Mouse (Mus musculus) lung, postnatal 0 days (tissue): ENCODE measurements around the gene Cipc. TPM values are rescaled to one million over a fixed set of nuclear protein-coding genes. Genes with fewer than 3 reads are reported as not detected.

Experiments
- ATAC-seq: fragments of 200-750 bp; cut with Nextera tagmentation; 2 replicates; pipeline ENCODE4 v1.8.0; 2017; ENCODE audit warnings: moderate library complexity
- DNase-seq: peaks from one replicate; pipeline ENCODE4 v3.0.0-alpha.2; 2016; ENCODE audit warnings: low spot score
- H3K27ac ChIP-seq: fragments of 300-500 bp; sonication (generic); 2 replicates; pipeline ENCODE4 v1.5.1; 2014; ENCODE audit warnings: antibody characterized with exemption, mild to moderate bottlenecking, low read length, mixed read lengths
- H3K27me3 ChIP-seq: fragments of 300-500 bp; sonication (generic); replicated peaks from 2 replicates; pipeline ENCODE4 v1.6.1; 2014; ENCODE audit warnings: low read length, mixed read lengths; ENCODE audit not compliant: insufficient read depth
- H3K36me3 ChIP-seq: fragments of 300-500 bp; sonication (generic); 2 replicates; pipeline ENCODE4 v1.6.1; 2014; ENCODE audit warnings: low read length, mixed read lengths; ENCODE audit not compliant: insufficient read depth
- H3K4me1 ChIP-seq: fragments of 300-500 bp; sonication (generic); 2 replicates; pipeline ENCODE4 v1.6.1; 2014; ENCODE audit warnings: antibody characterized with exemption, low read depth, low read length, mixed read lengths; ENCODE audit not compliant: insufficient read depth
- H3K4me2 ChIP-seq: fragments of 300-500 bp; sonication (generic); replicated peaks from 2 replicates; pipeline ENCODE4 v1.6.1; 2014; ENCODE audit warnings: low read depth, mild to moderate bottlenecking, low read length, moderate library complexity, mixed read lengths
- H3K4me3 ChIP-seq: fragments of 300-500 bp; sonication (generic); 2 replicates; pipeline ENCODE4 v1.5.1; 2014; ENCODE audit warnings: low read depth, low read length
- H3K9ac ChIP-seq: fragments of 300-500 bp; sonication (generic); replicated peaks from 2 replicates; pipeline ENCODE4 v1.6.1; 2014; ENCODE audit warnings: low read depth, mild to moderate bottlenecking
- H3K9me3 ChIP-seq: fragments of 300-500 bp; sonication (generic); 2 replicates; pipeline ENCODE4 v1.6.1; 2016; ENCODE audit warnings: low read length, mixed read lengths
- CTCF ChIP-seq: IDR thresholded peaks from 2 replicates; pipeline ENCODE4 v1.5.1; 2016; ENCODE audit warnings: antibody characterized with exemption, mild to moderate bottlenecking
- EP300 ChIP-seq: IDR thresholded peaks from 2 replicates; pipeline ENCODE4 v1.6.1; 2016; ENCODE audit warnings: antibody characterized with exemption, mild to moderate bottlenecking, control low read depth
- WGBS: fragments of 180-500 bp; shearing (Covaris S2); extraction: QIAGEN DNeasy Blood & Tissue Kit; methylation state at CpG from one replicate; pipeline ENCODE4 v1.1.7; 2014; 5-methylcytosine and 5-hydroxymethylcytosine counted together
- polyA plus RNA-seq: library from polyadenylated mRNA; unstranded; fragments of >200 nt; fragmentation: Nextera tagmentation; extraction: Ambion mirVana; gene quantifications from 2 replicates; pipeline ENCODE4 v1.2.1, GENCODE M21; 2015

The Cipc gene
- polyA plus RNA-seq, 1 experiment from 2014 or later: 12.5 TPM

DNA sequence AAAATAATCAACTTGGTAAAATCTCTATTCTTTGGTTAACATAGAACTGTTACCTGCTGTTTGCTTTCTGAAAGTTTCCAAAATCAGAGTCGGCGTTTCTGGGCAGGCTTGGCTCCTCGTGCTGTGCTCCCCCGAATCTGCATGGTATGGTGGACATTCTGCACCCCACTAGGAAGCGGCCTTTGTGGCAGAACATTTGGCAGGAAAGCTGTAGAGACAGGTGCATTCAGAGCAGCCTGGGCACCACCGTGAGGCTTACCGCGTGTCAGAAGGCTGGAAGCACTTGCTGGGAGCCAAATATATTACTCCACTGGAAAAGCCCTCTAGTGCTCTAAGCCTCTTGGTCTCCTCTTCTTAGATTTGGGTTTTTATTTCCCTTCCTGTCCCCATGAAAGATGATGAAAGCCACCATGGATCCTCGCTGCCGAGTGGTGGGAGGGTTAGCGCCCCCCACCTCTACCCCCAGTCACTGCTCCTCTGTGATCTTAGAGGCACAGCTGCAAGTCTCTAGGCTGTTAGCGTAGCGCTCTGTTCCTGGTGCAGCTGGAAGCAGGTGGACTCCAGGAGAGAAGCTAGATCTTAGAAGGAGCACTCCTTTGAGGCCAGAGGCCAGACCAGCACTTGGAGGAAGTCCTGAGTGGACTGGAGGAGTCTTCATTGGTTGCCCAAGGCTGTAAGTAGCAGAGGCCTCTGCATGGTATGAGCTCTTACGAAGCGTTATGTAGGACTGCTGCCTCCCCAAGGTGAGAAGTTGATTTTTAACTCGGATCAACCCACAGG is 17.6 kb downstream of the Cipc start:
- 74% methylated on average over 16 of the region's 16 CpGs for WGBS
- Histone ChIP-seq H3K9me3 (no peaks in the 10 kb centered on the region), H3K36me3 (peaks cover 21% of the 10 kb centered on the region; the same call in 1 of the 2 replicates)

DNA sequence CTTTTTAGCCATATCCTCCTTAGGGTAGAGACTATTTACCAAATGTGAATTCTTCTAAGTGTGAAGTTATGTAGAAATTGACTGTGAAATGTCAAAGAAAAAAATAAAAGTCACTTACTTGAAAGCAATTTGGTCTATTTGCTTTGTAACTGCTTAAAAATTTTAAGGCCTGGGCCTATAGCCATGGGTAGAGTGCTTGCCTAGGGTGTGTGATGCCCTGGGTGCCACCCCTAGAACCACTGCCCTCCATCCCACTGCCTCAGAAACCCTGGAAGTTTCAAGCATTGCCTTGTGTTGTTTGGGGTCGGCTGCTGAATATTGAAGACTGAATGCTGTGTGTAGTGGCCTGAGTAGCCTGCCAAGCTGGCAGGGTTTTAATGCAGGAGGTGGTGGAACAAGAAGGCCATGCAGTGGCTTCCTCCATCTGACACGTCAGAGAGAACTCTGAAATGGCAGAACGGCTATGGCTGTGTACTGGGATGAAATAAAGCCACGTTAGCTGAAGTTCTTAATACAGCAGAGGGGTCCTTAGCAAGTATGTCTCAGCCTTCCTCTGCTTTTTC is 18.5 kb downstream of the Cipc start:
- Histone ChIP-seq H3K9me3 (no peaks in the 10 kb centered on the region), H3K4me1 (0 out of 2 replicates have a peak, but pooled peaks cover 3% of the 10 kb centered on the region), H3K4me3 (no peak overlapping the region), H3K4me2 (no peak overlapping the region), H3K27me3 (no peaks in the 10 kb centered on the region), H3K27ac (peak overlapping the region; percentile 35; the same call in 1 of the 2 replicates), H3K36me3 (peaks cover 13% of the 10 kb centered on the region; the same call in 1 of the 2 replicates), H3K9ac (no peak overlapping the region)
- TF ChIP-seq EP300 (no peak), CTCF (no peak)
- WGBS: 64% methylated on average over 4 of the region's 4 CpGs
- peak; percentile 40 for DNase-seq
- peak; percentile 54 for ATAC-seq

More for the DNA sequence above, 17.6 kb downstream of the Cipc start:
- Histone ChIP-seq H3K4me3 (no peak overlapping the region), H3K27ac (peak overlapping the region; percentile 51), H3K27me3 (no peaks in the 10 kb centered on the region), H3K4me1 (0 out of 2 replicates have a peak, but pooled peaks cover 3% of the 10 kb centered on the region), H3K9ac (no peak overlapping the region), H3K4me2 (no peak overlapping the region)
- ATAC-seq (peak; percentile 87), DNase-seq (peak; percentile 62)
- no peak for TF ChIP-seq CTCF
- TF ChIP-seq EP300: no peak

DNA sequence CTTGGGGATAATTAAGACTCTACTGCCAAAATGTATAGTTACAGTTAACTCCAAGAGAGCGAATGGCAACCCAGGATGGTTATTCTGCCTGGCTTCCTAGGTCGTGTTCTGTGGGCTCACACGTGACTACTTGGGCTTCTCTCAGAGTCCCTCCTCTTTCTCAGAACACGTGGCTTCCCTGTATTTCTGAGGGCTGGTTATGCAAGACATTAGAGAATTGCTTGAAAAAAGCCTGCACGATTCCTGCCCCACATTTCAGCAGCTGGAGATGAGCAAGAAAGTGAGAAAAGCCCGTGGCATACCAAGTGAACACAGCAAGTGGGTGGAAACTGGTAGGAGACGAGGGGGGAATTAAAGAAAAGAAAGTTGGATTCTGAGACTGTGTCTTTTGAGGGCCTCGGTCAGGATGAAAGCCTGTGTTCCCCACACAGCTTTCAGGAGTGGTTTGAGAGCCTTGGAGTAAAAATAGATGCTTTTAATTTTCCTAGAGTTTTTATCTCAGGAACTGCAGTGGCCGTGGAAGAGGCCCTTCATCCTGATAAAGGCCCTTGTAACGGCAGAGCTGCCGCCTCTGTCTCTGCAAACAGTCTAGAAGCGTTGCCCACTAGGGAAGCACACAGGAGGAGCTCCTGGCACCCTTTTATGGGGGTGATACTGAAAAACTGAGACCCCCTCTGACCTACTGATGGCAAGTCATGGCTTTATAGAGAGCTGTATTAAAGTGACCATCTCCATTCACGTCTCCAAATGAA is 21.8 kb downstream of the Cipc start:
- H3K4me1 ChIP-seq: 0 out of 2 replicates have a peak, but pooled peaks cover 7% of the 10 kb centered on the region
- no peak overlapping the region for H3K4me3 ChIP-seq
- peak; percentile 37; the same call in 1 of the 2 replicates for ATAC-seq
- no peak overlapping the region for H3K9ac ChIP-seq
- 40% methylated on average over 13 of the region's 13 CpGs for WGBS
- TF ChIP-seq EP300 (no peak), CTCF (no peak)
- H3K4me2 ChIP-seq: no peak overlapping the region
- no peaks in the 10 kb centered on the region for H3K27me3 ChIP-seq
- peak; percentile 60 for DNase-seq
- no peaks in the 10 kb centered on the region for H3K9me3 ChIP-seq
- H3K27ac ChIP-seq: no peak overlapping the region
- H3K36me3 ChIP-seq: no peaks in the 10 kb centered on the region

DNA sequence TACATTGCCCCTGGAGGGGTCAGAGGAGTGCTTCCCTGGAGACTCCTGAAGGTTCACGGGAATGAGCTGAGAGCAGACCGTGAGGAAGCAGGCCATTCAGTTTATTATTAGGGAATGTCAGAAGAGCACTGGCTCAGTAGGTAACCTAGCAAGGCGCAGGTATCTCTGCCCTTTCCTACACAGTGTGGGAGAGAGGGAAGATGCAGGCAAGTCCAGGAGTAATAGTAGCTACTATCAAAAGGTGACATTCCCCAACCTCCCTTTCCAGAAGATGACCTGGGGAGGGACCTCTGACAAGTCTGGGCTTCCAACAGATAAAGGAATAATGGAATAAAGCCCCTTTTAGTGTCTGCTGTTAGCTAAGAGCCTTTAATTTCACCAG is 22.4 kb downstream of the Cipc start:
- Histone ChIP-seq H3K36me3 (no peaks in the 10 kb centered on the region), H3K9ac (no peak overlapping the region), H3K27ac (no peak overlapping the region), H3K9me3 (no peaks in the 10 kb centered on the region), H3K27me3 (no peaks in the 10 kb centered on the region), H3K4me3 (no peak overlapping the region), H3K4me2 (no peak overlapping the region), H3K4me1 (0 out of 2 replicates have a peak, but pooled peaks cover 9% of the 10 kb centered on the region)
- no peak for TF ChIP-seq CTCF
- no peak for TF ChIP-seq EP300
- ATAC-seq (no peak), DNase-seq (no peak)
- 65% methylated on average over 3 of the region's 3 CpGs for WGBS

DNA sequence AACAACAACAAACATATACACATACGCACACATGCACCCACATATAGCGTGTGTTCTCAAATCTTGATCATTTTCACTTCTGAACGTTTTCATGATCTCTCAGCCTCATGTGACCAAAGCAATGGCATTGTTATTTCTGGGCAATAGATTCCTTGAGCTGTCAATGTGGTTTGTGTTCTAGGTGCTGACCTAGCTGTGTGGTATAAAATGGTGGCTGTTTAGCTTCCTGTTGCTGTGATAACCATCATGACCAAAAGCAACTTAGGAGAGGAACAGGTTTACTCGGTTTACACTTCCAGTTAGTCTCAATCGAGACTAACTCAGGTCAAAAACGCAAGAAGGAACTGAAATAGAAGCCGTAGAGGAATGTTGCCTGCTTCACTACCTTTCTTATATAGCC is 24.2 kb downstream of the Cipc start:
- Histone ChIP-seq H3K36me3 (no peaks in the 10 kb centered on the region), H3K4me3 (no peak overlapping the region), H3K9me3 (no peaks in the 10 kb centered on the region), H3K9ac (no peak overlapping the region), H3K4me2 (no peak overlapping the region), H3K27ac (no peak overlapping the region), H3K27me3 (no peaks in the 10 kb centered on the region), H3K4me1 (peaks cover 17% of the 10 kb centered on the region)
- TF ChIP-seq CTCF (no peak), EP300 (no peak)
- DNase-seq (no peak), ATAC-seq (no peak)
- 91% methylated on average over 7 of the region's 7 CpGs for WGBS

DNA sequence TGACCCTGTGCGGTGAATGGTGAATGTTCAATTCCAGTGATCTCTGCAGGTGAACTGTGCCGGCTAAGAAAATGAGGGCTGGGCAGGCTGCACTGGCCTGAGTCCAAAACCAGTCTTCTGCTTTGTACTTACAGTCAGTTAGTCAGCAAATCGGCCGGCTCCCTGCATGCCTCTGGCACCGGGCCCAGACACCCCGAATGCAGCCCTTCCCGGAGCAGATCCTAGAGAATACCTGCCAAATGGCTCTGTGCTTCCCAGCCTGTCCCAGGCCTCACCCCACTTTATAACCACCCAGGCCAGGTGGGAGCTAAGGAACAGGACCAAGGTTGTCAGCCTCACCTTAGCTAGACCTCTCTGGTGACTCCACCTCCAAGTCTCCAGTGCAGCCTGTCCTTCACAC is 26.4 kb downstream of the Cipc start:
- H3K9me3 ChIP-seq: no peaks in the 10 kb centered on the region
- H3K4me3 ChIP-seq: no peak overlapping the region
- DNase-seq (peak; percentile 77), ATAC-seq (peak; percentile 37)
- no peak overlapping the region for H3K9ac ChIP-seq
- no peak for TF ChIP-seq EP300
- TF ChIP-seq CTCF: no peak
- H3K27ac ChIP-seq: no peak overlapping the region
- no peak overlapping the region for H3K4me2 ChIP-seq
- 9% methylated on average over 7 of the region's 7 CpGs for WGBS
- no peaks in the 10 kb centered on the region for H3K27me3 ChIP-seq
- peaks cover 17% of the 10 kb centered on the region for H3K4me1 ChIP-seq
- no peaks in the 10 kb centered on the region for H3K36me3 ChIP-seq
